Mouse (Mus musculus): ENCODE measurements around the gene Gdf3.

Gene Gdf3

DNA sequence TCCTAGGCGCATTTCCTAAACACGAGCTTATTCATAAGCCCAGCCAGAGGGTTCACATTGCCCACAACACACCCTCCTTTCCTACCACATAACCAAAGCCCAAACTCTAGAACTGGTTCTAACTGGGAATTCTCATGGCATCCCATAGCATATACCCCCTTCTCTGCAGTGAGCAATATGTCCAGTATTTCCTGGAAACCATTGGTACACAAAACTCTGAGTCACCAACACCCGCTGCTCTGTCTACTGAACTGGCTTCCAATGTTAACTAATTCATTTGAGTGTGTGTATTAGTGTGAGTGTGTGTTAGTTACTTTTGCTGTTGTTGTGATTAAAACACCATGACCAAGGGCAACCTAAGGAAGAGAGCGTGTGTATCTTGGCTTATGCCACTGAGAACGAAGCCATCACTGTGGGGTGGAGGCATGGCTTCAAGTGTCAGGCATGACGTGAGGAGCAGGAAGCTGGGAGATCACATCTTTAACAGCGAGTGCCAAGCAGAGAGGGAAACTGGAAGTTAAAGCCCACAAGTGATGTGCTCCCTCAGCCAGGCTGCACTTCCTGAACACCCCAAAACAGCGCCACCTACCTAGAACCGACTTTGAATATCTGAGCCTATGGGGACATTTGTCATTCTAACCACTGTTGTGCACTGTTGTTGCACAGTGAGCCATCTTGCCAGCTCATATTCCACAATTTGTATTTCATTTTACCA lies 44.7 kb downstream of the Gdf3 start:
- no peak for DNase-seq (ENCODE audit: low spot score)

DNA sequence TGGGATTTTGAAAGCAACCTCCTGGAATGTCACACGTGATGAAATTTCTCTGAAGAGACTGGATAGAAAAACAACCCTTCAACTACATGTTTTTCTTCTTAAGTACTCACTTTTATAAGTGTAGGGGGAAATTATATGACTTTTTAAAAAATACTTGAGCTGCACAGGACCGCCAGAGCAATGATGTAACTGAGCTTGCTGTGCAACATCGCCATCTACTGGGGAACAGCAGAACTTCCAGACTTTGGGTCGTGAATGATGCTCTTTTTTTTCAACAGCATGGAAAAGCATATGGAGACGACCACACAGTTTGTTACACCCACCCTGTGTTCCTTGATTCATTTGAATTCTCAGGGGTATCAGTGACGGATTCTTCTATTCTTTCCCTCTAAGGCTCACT lies 47.4 kb downstream of the Gdf3 start:
- DNase-seq (ENCODE audit: low spot score) = peak; percentile 83

DNA sequence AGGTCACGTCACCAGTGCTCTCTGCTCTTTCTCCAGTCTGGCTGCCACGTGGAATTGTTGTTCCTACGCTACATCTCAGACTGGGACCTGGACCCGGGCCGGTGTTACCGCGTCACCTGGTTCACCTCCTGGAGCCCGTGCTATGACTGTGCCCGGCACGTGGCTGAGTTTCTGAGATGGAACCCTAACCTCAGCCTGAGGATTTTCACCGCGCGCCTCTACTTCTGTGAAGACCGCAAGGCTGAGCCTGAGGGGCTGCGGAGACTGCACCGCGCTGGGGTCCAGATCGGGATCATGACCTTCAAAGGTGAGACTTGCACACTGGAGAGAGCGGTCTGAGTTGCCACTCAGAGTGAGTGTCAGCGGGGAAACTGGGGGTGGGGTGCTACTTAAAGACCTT lies 48.9 kb downstream of the Gdf3 start:
- no peak for DNase-seq (ENCODE audit: low spot score)

DNA sequence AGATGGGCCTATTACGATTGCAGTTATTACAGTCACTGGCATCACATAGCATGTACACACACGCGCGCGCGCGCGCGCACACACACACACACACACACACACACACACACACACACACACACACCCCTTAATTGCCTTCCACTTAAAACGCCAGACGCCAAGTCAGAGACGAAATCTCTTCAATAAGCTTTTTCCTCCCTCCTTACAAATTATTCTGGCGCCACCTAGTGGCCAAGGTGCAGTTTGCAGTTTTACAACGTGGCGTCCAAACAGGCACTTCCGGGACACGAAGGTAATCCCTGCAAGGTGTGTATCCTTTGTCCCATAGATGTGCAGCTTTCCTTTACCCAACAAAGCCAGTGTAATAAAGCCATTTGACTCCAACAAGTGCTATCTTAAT lies 49.5 kb downstream of the Gdf3 start:
- DNase-seq (ENCODE audit: low spot score) = peak; percentile 84

DNA sequence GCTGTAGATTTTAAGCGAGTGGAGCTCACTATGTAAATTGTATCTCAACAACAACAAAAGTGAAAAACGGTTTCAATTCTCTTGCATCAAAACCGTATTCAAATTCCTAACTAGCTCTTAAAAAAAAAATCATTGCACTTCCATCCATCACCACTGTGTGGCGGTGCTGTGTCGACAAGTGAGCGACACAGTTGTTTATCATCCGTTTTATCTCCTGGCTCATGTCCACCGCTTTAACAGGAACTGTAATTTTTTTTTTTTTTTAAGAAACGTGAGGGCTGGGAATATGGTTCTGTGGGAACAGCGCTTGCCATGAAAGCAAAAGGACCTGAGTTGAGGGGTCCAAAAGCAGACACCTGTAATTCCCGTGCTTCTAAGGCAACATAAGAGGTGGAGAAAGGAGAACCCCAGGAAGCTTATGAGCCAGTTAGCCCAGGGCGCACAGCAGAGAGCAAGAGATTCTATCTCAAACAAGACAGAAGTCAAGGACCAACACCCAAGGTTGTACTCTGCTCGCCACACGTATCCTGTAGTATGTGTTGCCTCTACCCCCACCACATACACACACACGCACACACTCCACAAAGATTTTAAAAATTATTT lies 52.8 kb downstream of the Gdf3 start:
- peak; percentile 72 for DNase-seq (ENCODE audit: low spot score)

All from embryo, embryonic 10 days (tissue).